Mouse (Mus musculus) heart, postnatal 0 days (tissue): ENCODE measurements at regions not wholly inside any gene's neighbourhood (a gene's known extent, or its start where the extent isn't known, plus 50 kb on each side); places are given as distances from the start of the nearest gene placed in this dataset.

Experiments
- CTCF ChIP-seq: IDR thresholded peaks from 2 replicates; pipeline ENCODE4 v1.5.1; 2016; ENCODE audit warnings: antibody characterized with exemption, control low read depth, low read depth
- EP300 ChIP-seq: IDR thresholded peaks from 2 replicates; pipeline ENCODE4 v1.6.1; 2016; ENCODE audit warnings: antibody characterized with exemption, low read depth

DNA sequence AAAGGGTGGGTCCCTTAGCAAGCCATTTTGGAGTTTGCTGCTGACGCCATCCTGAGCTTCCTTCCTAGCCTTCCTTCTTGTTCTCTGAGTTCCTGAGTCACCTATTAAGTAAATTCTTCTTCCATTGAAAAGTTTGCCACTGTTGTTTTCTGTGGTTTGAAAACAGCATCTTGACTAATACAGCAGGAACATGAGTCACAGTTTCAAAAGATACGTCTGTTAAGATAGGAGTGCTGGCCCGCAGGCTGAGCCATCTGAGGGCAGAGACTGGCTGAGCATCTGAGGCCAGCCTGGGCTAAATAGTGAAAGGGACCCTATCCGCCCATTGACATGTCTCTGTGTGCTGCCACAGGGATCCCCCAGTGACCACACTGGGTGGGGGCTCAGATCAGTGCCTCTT, 1147.3 kb downstream of the 4930447A16Rik start:
- no peak for TF ChIP-seq EP300
- TF ChIP-seq CTCF = no peak
